Comparison of ENCODE assay signal across 12 mouse cellular contexts in the genomic region with DNA sequence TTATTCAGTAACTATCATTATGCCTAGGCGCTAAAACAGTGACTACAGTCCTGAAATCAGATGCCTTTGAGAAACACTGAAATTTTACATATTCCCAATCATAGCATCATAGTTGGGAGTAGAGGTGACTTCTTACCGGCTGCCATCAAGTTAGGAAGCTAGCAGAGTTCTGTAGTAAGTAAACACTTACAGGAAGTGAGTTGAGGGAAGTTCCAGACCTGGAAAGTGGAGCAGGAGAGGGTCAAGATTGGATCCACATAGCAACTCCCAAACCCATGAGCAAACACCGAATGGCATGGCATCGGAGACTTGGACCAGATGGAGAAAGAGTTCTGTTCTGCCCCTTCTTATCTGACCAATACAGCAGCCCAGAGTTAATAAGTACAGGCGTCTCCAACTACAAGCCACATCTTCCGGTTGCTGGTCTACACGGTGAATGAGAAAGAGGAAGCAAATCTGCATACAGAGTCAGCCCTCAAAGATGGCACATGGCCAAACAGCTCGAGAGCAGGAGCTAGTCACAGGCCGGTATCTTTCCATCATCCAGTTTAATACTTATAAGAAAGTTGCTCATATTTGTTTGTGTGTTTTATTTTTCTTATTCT.
DNase-seq lines count a peak whose midpoint lies in the region; ATAC-seq and TF ChIP-seq lines count a peak whose summit lies in the region.
"Had no signal": no experiment of that assay in that cellular context is flagged by ENCODE, and none has a peak within 500 bp of the region (broad histone marks: within the 10 kb centered on the region; RNA-seq: fewer than 3 reads in every experiment).

No protein-coding gene starts in this region.

- H3K27me3 ChIP-seq in midbrain, embryonic 15.5 days (replicated peaks): no peaks in the 10 kb centered on the region
- H3K27me3 ChIP-seq: embryonic facial prominence, embryonic 13.5 days; limb, embryonic 13.5 days had no signal

- ATAC-seq in monocyte, adult 5-6 weeks (replicated peaks; ENCODE audit: insufficient number of reproducible peaks, low FRiP score, low TSS enrichment, poor library complexity, severe bottlenecking): peak; percentile 93
- no peak for ATAC-seq in frontal cortex, adult (ENCODE audit: low TSS enrichment)
- no peak for ATAC-seq in midbrain, embryonic 15.5 days (replicated peaks)
- ATAC-seq: intestine, postnatal 0 days had no signal

- H3K27ac ChIP-seq in bone marrow macrophage, adult 2 months (ENCODE audit: insufficient read depth, low read depth, low read length): peak overlapping the region; percentile 62
- no peak overlapping the region for H3K27ac ChIP-seq in midbrain, embryonic 15.5 days
- H3K27ac ChIP-seq: embryonic facial prominence, embryonic 13.5 days; limb, embryonic 13.5 days had no signal

- DNase-seq in heart, postnatal 36 days: peak; percentile 4 to 9
- no peak for DNase-seq in heart, adult 8-10 months (ENCODE audit: low spot score)
- peak; percentile 11 for DNase-seq in CD4-positive helper T cell, adult 2 months (ENCODE audit: low read depth, low spot score)
- DNase-seq in cerebellum, adult 8-10 months: no peak
- DNase-seq: right cerebral cortex, adult 18-20 months had no signal

- H3K4me2 ChIP-seq in midbrain, embryonic 15.5 days: no peak overlapping the region
- H3K4me2 ChIP-seq: embryonic facial prominence, embryonic 13.5 days; limb, embryonic 13.5 days had no signal

- intact Hi-C loops in heart, postnatal 36 days (cut with DNase I): no loop called here

- TF ChIP-seq POLR2A in bone marrow macrophage, adult 2 months (IDR thresholded peaks at IDR 0.05; ENCODE audit: borderline replicate concordance, low read depth, low read length): no peak

- peaks cover 15% of the 10 kb centered on the region for H3K4me1 ChIP-seq in bone marrow macrophage, adult 2 months (ENCODE audit: control insufficient read depth, insufficient read depth, low read length)
- no peaks in the 10 kb centered on the region for H3K4me1 ChIP-seq in midbrain, embryonic 15.5 days
- H3K4me1 ChIP-seq: embryonic facial prominence, embryonic 13.5 days; limb, embryonic 13.5 days had no signal

- H3K4me3 ChIP-seq in bone marrow macrophage, adult 2 months (ENCODE audit: insufficient read depth, low read length): peak overlapping the region; percentile 47
- H3K4me3 ChIP-seq in midbrain, embryonic 15.5 days: no peak overlapping the region
- H3K4me3 ChIP-seq: embryonic facial prominence, embryonic 13.5 days; limb, embryonic 13.5 days had no signal

- 88% methylated on average over 9 of the region's 9 CpGs for WGBS in midbrain, embryonic 15.5 days

- H3K9me3 ChIP-seq in midbrain, embryonic 15.5 days: no peaks in the 10 kb centered on the region
- H3K9me3 ChIP-seq: embryonic facial prominence, embryonic 13.5 days; limb, embryonic 13.5 days had no signal

- H3K9ac ChIP-seq in midbrain, embryonic 15.5 days: no peak overlapping the region
- H3K9ac ChIP-seq: embryonic facial prominence, embryonic 13.5 days; limb, embryonic 13.5 days had no signal

- no peak for TF ChIP-seq CTCF in bone marrow macrophage, adult 2 months (IDR thresholded peaks at IDR 0.05; ENCODE audit: low read depth, low read length)

- no peaks in the 10 kb centered on the region for H3K36me3 ChIP-seq in midbrain, embryonic 15.5 days (replicated peaks)
- H3K36me3 ChIP-seq: embryonic facial prominence, embryonic 13.5 days; limb, embryonic 13.5 days had no signal

Comparison
In these comparisons a context has a peak if more than half of its experiments do, and no peak if none do; other contexts are left out.
1. DNase-seq: peak in heart, postnatal 36 days (2 of 2) and CD4-positive helper T cell, adult 2 months (single experiment); none in heart, adult 8-10 months (single experiment) and cerebellum, adult 8-10 months (single experiment).